ENCODE assay signal across 1 mouse cellular context in the genomic region with DNA sequence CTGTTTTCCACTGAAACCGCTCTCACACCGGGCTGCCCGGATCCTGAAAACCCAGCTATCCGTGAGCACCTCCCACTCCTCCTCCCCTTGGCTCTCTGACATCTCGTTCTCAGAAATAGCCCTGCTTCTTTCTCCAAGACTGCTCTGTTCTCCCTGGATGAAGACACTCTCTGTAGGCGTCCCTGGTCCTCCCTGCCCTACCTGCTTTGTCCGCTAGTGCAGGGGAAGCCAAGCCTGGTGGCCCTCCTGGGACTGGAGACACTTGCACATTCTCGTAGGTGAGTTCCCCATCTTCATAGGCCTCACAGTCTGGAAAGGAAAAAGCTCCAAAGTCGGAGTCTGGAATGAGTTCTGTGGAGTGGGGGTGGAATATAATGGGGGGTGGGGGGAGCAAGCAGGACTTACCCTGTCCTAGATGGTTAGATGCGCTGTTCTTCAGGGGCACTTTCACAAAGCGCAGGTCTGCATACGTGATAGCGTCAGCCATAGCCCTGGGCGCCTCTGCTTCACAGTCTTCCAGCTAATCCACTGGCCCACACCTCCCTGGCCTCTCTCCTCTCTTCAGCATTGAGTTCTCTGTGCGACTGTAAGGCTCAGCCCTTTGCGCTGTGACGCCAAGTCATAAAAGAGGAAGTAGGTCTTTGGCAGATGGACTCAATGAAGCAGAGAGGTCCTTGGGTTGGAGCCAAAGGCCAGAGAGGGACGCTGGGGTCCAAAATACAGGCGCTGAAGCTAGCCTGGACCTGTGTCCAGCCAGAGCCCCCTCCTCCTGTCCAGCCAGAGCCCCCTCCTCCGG.
TF ChIP-seq lines count a peak whose summit lies in the region.

Gene Cd72, minus strand, starts transcription at position 588 of the 796 bp plus-strand sequence.

TF ChIP-seq in CH12.LX, 34 proteins besides CTCF, POLR2A, EP300 and RAD21 (continued from another document):
- 0 out of 2 replicates have a peak, but pooled peaks have one; percentile 25 for TF ChIP-seq ZMIZ1 (IDR thresholded peaks at IDR 0.05; ENCODE audit: low read depth, low read length)
- TF ChIP-seq MAX (IDR thresholded peaks at IDR 0.05; ENCODE audit: low read length), result peak; percentile 67
- TF ChIP-seq SMC3 (IDR thresholded peaks at IDR 0.05; ENCODE audit: low read depth, low read length), result peak; percentile 3; the same call in 1 of the 2 replicates
- peak; percentile 68 for TF ChIP-seq TBP (conservative IDR thresholded peaks at IDR 0.05; ENCODE audit: low read depth, low read length)
- TF ChIP-seq BHLHE40 (IDR thresholded peaks at IDR 0.05; ENCODE audit: low read depth, low read length), result 0 out of 2 replicates have a peak, but pooled peaks have one; percentile 9
- no peak for TF ChIP-seq POLR2AphosphoS2 (IDR thresholded peaks at IDR 0.05; ENCODE audit: low read depth, low read length)
- no peak for TF ChIP-seq USF1 (IDR thresholded peaks at IDR 0.05; ENCODE audit: low read depth, low read length)
- no peak for TF ChIP-seq MYC (IDR thresholded peaks at IDR 0.05; ENCODE audit: low read depth, low read length)
- peak; percentile 54; the same call in 1 of the 2 replicates for TF ChIP-seq NELFE (IDR thresholded peaks at IDR 0.05; ENCODE audit: low read depth, low read length)
- no peak for TF ChIP-seq CHD1 (IDR thresholded peaks at IDR 0.05; ENCODE audit: low read depth, low read length)
